Mouse (Mus musculus) gastrocnemius, adult 18-20 months (tissue): ENCODE data around the gene 4930568D16Rik. TPM values are rescaled to one million over a fixed set of nuclear protein-coding genes. Genes with fewer than 3 reads are reported as not detected.

ENCODE experiments used
- total RNA-seq, 2 experiments: library from RNA; stranded (reverse); gene quantifications; 2 replicates each; pipeline ENCODE4 v1.2.3; 2021

The 4930568D16Rik gene
- total RNA-seq, 2 experiments from 2014 or later = not detected

Other genes with a start within 250 kb of the 4930568D16Rik start
- gene Rab14, start 166.6 kb downstream of the 4930568D16Rik start, total RNA-seq = 10 to 100 TPM; 77.0 to 84.0 TPM
- 100 to 1,000 TPM; 526 to 574 TPM for gene Gsn, start 111.3 kb downstream of the 4930568D16Rik start, total RNA-seq
- 10 to 100 TPM; 33.3 to 33.7 TPM for gene Stom, start 30.8 kb downstream of the 4930568D16Rik start, total RNA-seq
- gene 4930402F06Rik, start 29.4 kb upstream of the 4930568D16Rik start, total RNA-seq = not detected
- gene Ggta1, start 95.5 kb upstream of the 4930568D16Rik start, total RNA-seq = 1 to 10 TPM; 5.0 to 6.3 TPM
- 10 to 100 TPM; 41.7 to 46.3 TPM for gene Dab2ip, start 190.5 kb upstream of the 4930568D16Rik start, total RNA-seq